ENCODE assay signal across 8 mouse cellular contexts in genomic region chr3:102735031-102735558, GRCm38 (mm10). TPM values are rescaled to one million over a fixed set of nuclear protein-coding genes. Genes with fewer than 3 reads are reported as not detected.
DNase-seq lines count a peak whose midpoint lies in the region; ATAC-seq and TF ChIP-seq lines count a peak whose summit lies in the region.

No protein-coding gene starts in this region.

- peak overlapping the region; percentile 72 for H3K9ac ChIP-seq in kidney, embryonic 16.5 days (replicated peaks; ENCODE audit: low read length)
- peak overlapping the region; percentile 79 for H3K9ac ChIP-seq in embryonic facial prominence, embryonic 13.5 days
- peak overlapping the region; percentile 78 for H3K9ac ChIP-seq in hindbrain, embryonic 12.5 days
- peak overlapping the region; percentile 63 for H3K9ac ChIP-seq in liver, postnatal 0 days (replicated peaks)
- peak overlapping the region; percentile 82 for H3K9ac ChIP-seq in neural tube, embryonic 15.5 days (replicated peaks)

- 2% methylated on average over 33 of the region's 33 CpGs for WGBS in kidney, embryonic 16.5 days
- WGBS in embryonic facial prominence, embryonic 13.5 days, result 1% methylated on average over 33 of the region's 33 CpGs
- under 1% methylated on average over 33 of the region's 33 CpGs for WGBS in hindbrain, embryonic 12.5 days
- under 1% methylated on average over 32 of the region's 33 CpGs for WGBS in liver, postnatal 0 days (ENCODE audit: insufficient replicate concordance)
- 0% methylated on average over 33 of the region's 33 CpGs for WGBS in neural tube, embryonic 15.5 days

- TF ChIP-seq EP300 in liver, postnatal 0 days (IDR thresholded peaks at IDR 0.05; ENCODE audit: low read depth), result no peak

- H3K4me3 ChIP-seq in kidney, embryonic 16.5 days (ENCODE audit: low read length), result peak overlapping the region; percentile 72
- H3K4me3 ChIP-seq in embryonic facial prominence, embryonic 13.5 days, result peak overlapping the region; percentile 71
- peak overlapping the region; percentile 71 for H3K4me3 ChIP-seq in hindbrain, embryonic 12.5 days
- peak overlapping the region; percentile 71 for H3K4me3 ChIP-seq in liver, postnatal 0 days (ENCODE audit: low read depth, low read length)
- H3K4me3 ChIP-seq in neural tube, embryonic 15.5 days (replicated peaks), result peak overlapping the region; percentile 78

- H3K27ac ChIP-seq in kidney, embryonic 16.5 days (ENCODE audit: low read length), result no peak overlapping the region
- no peak overlapping the region for H3K27ac ChIP-seq in embryonic facial prominence, embryonic 13.5 days
- H3K27ac ChIP-seq in hindbrain, embryonic 12.5 days, result peak overlapping the region; percentile 48
- peak overlapping the region; percentile 55 for H3K27ac ChIP-seq in liver, postnatal 0 days (ENCODE audit: low read depth)
- peak overlapping the region; percentile 69 for H3K27ac ChIP-seq in neural tube, embryonic 15.5 days (replicated peaks)

- H3K4me1 ChIP-seq in kidney, embryonic 16.5 days (ENCODE audit: insufficient read depth, low read length), result peaks cover 19% of the 10 kb centered on the region
- H3K4me1 ChIP-seq in embryonic facial prominence, embryonic 13.5 days, result peaks cover 29% of the 10 kb centered on the region
- H3K4me1 ChIP-seq in hindbrain, embryonic 12.5 days, result peaks cover 15% of the 10 kb centered on the region
- H3K4me1 ChIP-seq in liver, postnatal 0 days (ENCODE audit: insufficient read depth), result peaks cover 14% of the 10 kb centered on the region
- H3K4me1 ChIP-seq in neural tube, embryonic 15.5 days, result peaks cover 35% of the 10 kb centered on the region

- DNase-seq in kidney, adult 18-20 months, result no peak
- DNase-seq in R1 (ENCODE audit: low read depth, low spot score), result peak; percentile 79
- peak; percentile 51 for DNase-seq in liver, postnatal 0 days
- DNase-seq in adipocyte (ENCODE audit: low spot score), result no peak

- peak overlapping the region; percentile 93 for H3K4me2 ChIP-seq in kidney, embryonic 16.5 days (replicated peaks; ENCODE audit: low read depth, low read length)
- peak overlapping the region; percentile 87 for H3K4me2 ChIP-seq in embryonic facial prominence, embryonic 13.5 days
- H3K4me2 ChIP-seq in hindbrain, embryonic 12.5 days (replicated peaks), result peak overlapping the region; percentile 76
- peak overlapping the region; percentile 93 for H3K4me2 ChIP-seq in liver, postnatal 0 days (ENCODE audit: low read depth, low read length)
- H3K4me2 ChIP-seq in neural tube, embryonic 15.5 days, result peak overlapping the region; percentile 88

- ATAC-seq in kidney, embryonic 16.5 days (ENCODE audit: low FRiP score, low TSS enrichment), result peak; percentile 69
- peak; percentile 66 for ATAC-seq in embryonic facial prominence, embryonic 13.5 days (ENCODE audit: insufficient number of reproducible peaks, insufficient read depth, low FRiP score, low TSS enrichment, low read depth)
- ATAC-seq in hindbrain, embryonic 12.5 days (ENCODE audit: low FRiP score), result peak; percentile 85
- peak; percentile 65 for ATAC-seq in liver, postnatal 0 days
- ATAC-seq in neural tube, embryonic 15.5 days (ENCODE audit: low FRiP score), result peak; percentile 78

- H3K9me3 ChIP-seq in kidney, embryonic 16.5 days (ENCODE audit: low read length), result no peaks in the 10 kb centered on the region
- H3K9me3 ChIP-seq in embryonic facial prominence, embryonic 13.5 days, result no peaks in the 10 kb centered on the region
- no peaks in the 10 kb centered on the region for H3K9me3 ChIP-seq in hindbrain, embryonic 12.5 days (replicated peaks)
- no peaks in the 10 kb centered on the region for H3K9me3 ChIP-seq in liver, postnatal 0 days (ENCODE audit: low read length)
- no peaks in the 10 kb centered on the region for H3K9me3 ChIP-seq in neural tube, embryonic 15.5 days (replicated peaks)

- peaks cover 11% of the 10 kb centered on the region for H3K27me3 ChIP-seq in kidney, embryonic 16.5 days (ENCODE audit: insufficient read depth, low read length)
- no peaks in the 10 kb centered on the region for H3K27me3 ChIP-seq in embryonic facial prominence, embryonic 13.5 days
- H3K27me3 ChIP-seq in hindbrain, embryonic 12.5 days, result no peaks in the 10 kb centered on the region; the same call in 1 of the 2 replicates
- peaks cover 22% of the 10 kb centered on the region for H3K27me3 ChIP-seq in liver, postnatal 0 days (ENCODE audit: insufficient read depth, low read length)
- H3K27me3 ChIP-seq in neural tube, embryonic 15.5 days (replicated peaks), result no peaks in the 10 kb centered on the region

- no peak for TF ChIP-seq CTCF in liver, postnatal 0 days (IDR thresholded peaks at IDR 0.05; ENCODE audit: low read depth)

- H3K36me3 ChIP-seq in kidney, embryonic 16.5 days (ENCODE audit: insufficient read depth, low read length), result no peaks in the 10 kb centered on the region
- no peaks in the 10 kb centered on the region for H3K36me3 ChIP-seq in embryonic facial prominence, embryonic 13.5 days
- no peaks in the 10 kb centered on the region for H3K36me3 ChIP-seq in hindbrain, embryonic 12.5 days
- no peaks in the 10 kb centered on the region for H3K36me3 ChIP-seq in liver, postnatal 0 days (replicated peaks; ENCODE audit: insufficient read depth, low read length)
- H3K36me3 ChIP-seq in neural tube, embryonic 15.5 days, result no peaks in the 10 kb centered on the region

RNA-seq across cellular contexts. Expression of gene Tspan2, which starts 0.8 kb away (rescaled TPM):
- polyA plus RNA-seq in kidney, embryonic 16.5 days (2015; fragmentation: Nextera tagmentation; extraction: Ambion mirVana), result 8.4 and 10.6 TPM in 2 replicates
- polyA plus RNA-seq in embryonic facial prominence, embryonic 13.5 days (2015; fragmentation: Nextera tagmentation; extraction: Ambion mirVana), result 4.6 and 5.3 TPM in 2 replicates
- polyA plus RNA-seq in hindbrain, embryonic 12.5 days (2016; fragmentation: Nextera tagmentation; extraction: Ambion mirVana), result 7.5 and 8.0 TPM in 2 replicates
- 1.9 and 2.1 TPM in 2 replicates for polyA plus RNA-seq in liver, postnatal 0 days (2015; fragmentation: Nextera tagmentation; extraction: Ambion mirVana)
- polyA plus RNA-seq in neural tube, embryonic 15.5 days (2015; fragmentation: Nextera tagmentation; extraction: Ambion mirVana), result 15.9 and 19.8 TPM in 2 replicates

RNA-seq across cellular contexts. Expression of gene Tshb, which starts 47.4 kb away (rescaled TPM):
- polyA plus RNA-seq in kidney, embryonic 16.5 days (2015; fragmentation: Nextera tagmentation; extraction: Ambion mirVana), result 0.06 TPM in 1 of 2 replicates, not detected in the other
- polyA plus RNA-seq in embryonic facial prominence, embryonic 13.5 days (2015; fragmentation: Nextera tagmentation; extraction: Ambion mirVana), result 0.07 TPM in 1 of 2 replicates, not detected in the other
- 0.07 and 0.17 TPM in 2 replicates for polyA plus RNA-seq in hindbrain, embryonic 12.5 days (2016; fragmentation: Nextera tagmentation; extraction: Ambion mirVana)
- polyA plus RNA-seq in liver, postnatal 0 days (2015; fragmentation: Nextera tagmentation; extraction: Ambion mirVana), result 0.04 TPM in 1 of 2 replicates, not detected in the other
- 0.14 and 0.17 TPM in 2 replicates for polyA plus RNA-seq in neural tube, embryonic 15.5 days (2015; fragmentation: Nextera tagmentation; extraction: Ambion mirVana)

Comparison
In these comparisons a context has a peak if more than half of its experiments do, and no peak if none do; other contexts are left out.
1. H3K27ac ChIP-seq: peak in hindbrain, embryonic 12.5 days (single experiment), liver, postnatal 0 days (single experiment) and neural tube, embryonic 15.5 days (single experiment); none in kidney, embryonic 16.5 days (single experiment) and embryonic facial prominence, embryonic 13.5 days (single experiment).
2. DNase-seq: peak in R1 (single experiment) and liver, postnatal 0 days (single experiment); none in kidney, adult 18-20 months (single experiment) and adipocyte (single experiment).
3. Peak in every context shown above with its lines, with median percentiles within 50 percentile points of each other: ATAC-seq, H3K4me2 ChIP-seq, H3K4me3 ChIP-seq and H3K9ac ChIP-seq.